In genomic region chr8:83782832-83783558, GRCm38 (mm10) we compare ENCODE assay signal across 8 mouse cellular contexts. TPM values are rescaled to one million over a fixed set of nuclear protein-coding genes. Genes with fewer than 3 reads are reported as not detected.
DNase-seq lines count a peak whose midpoint lies in the region; ATAC-seq lines count a peak whose summit lies in the region.

No protein-coding gene starts in this region.

- peaks cover 7% of the 10 kb centered on the region; the same call in 1 of the 2 replicates for H3K4me1 ChIP-seq in embryonic facial prominence, embryonic 12.5 days
- peaks cover 10% of the 10 kb centered on the region; the same call in 1 of the 2 replicates for H3K4me1 ChIP-seq in limb, embryonic 10.5 days
- peaks cover 4% of the 10 kb centered on the region for H3K4me1 ChIP-seq in midbrain, embryonic 13.5 days (replicated peaks)

- H3K9ac ChIP-seq in embryonic facial prominence, embryonic 12.5 days: no peak overlapping the region
- peak overlapping the region; percentile 42; the same call in 1 of the 2 replicates for H3K9ac ChIP-seq in midbrain, embryonic 13.5 days (replicated peaks)

- peak overlapping the region; percentile 27; the same call in 1 of the 2 replicates for H3K4me2 ChIP-seq in embryonic facial prominence, embryonic 12.5 days (replicated peaks)
- peak overlapping the region; percentile 44 for H3K4me2 ChIP-seq in midbrain, embryonic 13.5 days (replicated peaks)

- H3K4me3 ChIP-seq in embryonic facial prominence, embryonic 12.5 days: 0 out of 2 replicates have a peak overlapping the region, but pooled peaks have one; percentile 7
- H3K4me3 ChIP-seq in limb, embryonic 10.5 days: peak overlapping the region; percentile 14; the same call in 1 of the 2 replicates
- H3K4me3 ChIP-seq in midbrain, embryonic 13.5 days (replicated peaks): 0 out of 2 replicates have a peak overlapping the region, but pooled peaks have one; percentile 7

- peak; percentile 94 for DNase-seq in adrenal gland, postnatal 14 days
- peak; percentile 82 to 88 for DNase-seq in heart, adult 18-20 months
- DNase-seq in kidney, adult 18-20 months: peak; percentile 88
- DNase-seq in limb, embryonic 10.5 days (ENCODE audit: low spot score): peak; percentile 89
- peak; percentile 72 for DNase-seq in skeletal muscle tissue, adult 2 months (ENCODE audit: low read depth, low spot score)
- DNase-seq in yolk sac, embryonic 10.5 days (ENCODE audit: low spot score): peak; percentile 70

- H3K27me3 ChIP-seq in embryonic facial prominence, embryonic 12.5 days: no peaks in the 10 kb centered on the region
- peaks cover 13% of the 10 kb centered on the region; the same call in 1 of the 2 replicates for H3K27me3 ChIP-seq in limb, embryonic 10.5 days (ENCODE audit: low read depth, poor library complexity, severe bottlenecking)
- peaks cover 9% of the 10 kb centered on the region; the same call in 1 of the 2 replicates for H3K27me3 ChIP-seq in midbrain, embryonic 13.5 days

- H3K9me3 ChIP-seq in embryonic facial prominence, embryonic 12.5 days: no peaks in the 10 kb centered on the region
- no peaks in the 10 kb centered on the region for H3K9me3 ChIP-seq in limb, embryonic 10.5 days (replicated peaks)
- H3K9me3 ChIP-seq in midbrain, embryonic 13.5 days: no peaks in the 10 kb centered on the region

- 13% methylated on average over 28 of the region's 28 CpGs for WGBS in embryonic facial prominence, embryonic 12.5 days
- WGBS in limb, embryonic 10.5 days: 17% methylated on average over 28 of the region's 28 CpGs
- WGBS in midbrain, embryonic 13.5 days: 14% methylated on average over 28 of the region's 28 CpGs

- no peak for ATAC-seq in embryonic facial prominence, embryonic 12.5 days (ENCODE audit: insufficient number of reproducible peaks, insufficient read depth, low FRiP score, low TSS enrichment)
- peak; percentile 86 for ATAC-seq in midbrain, embryonic 13.5 days

- H3K27ac ChIP-seq in embryonic facial prominence, embryonic 12.5 days: no peak overlapping the region
- H3K27ac ChIP-seq in limb, embryonic 10.5 days: no peak overlapping the region
- no peak overlapping the region for H3K27ac ChIP-seq in midbrain, embryonic 13.5 days

- no peaks in the 10 kb centered on the region for H3K36me3 ChIP-seq in embryonic facial prominence, embryonic 12.5 days
- no peaks in the 10 kb centered on the region for H3K36me3 ChIP-seq in limb, embryonic 10.5 days
- H3K36me3 ChIP-seq in midbrain, embryonic 13.5 days: no peaks in the 10 kb centered on the region

RNA-seq across cellular contexts. Expression of gene Adgre5, which starts 41.9 kb away (rescaled TPM):
- 47.5 and 49.0 TPM in 2 replicates for total RNA-seq in adrenal gland, postnatal 14 days (2021)
- 24.7 and 26.0 TPM in 2 replicates for polyA plus RNA-seq in embryonic facial prominence, embryonic 12.5 days (2016; fragmentation: Nextera tagmentation; extraction: Ambion mirVana)
- 10 to 100 TPM; 41.1 to 43.2 TPM for total RNA-seq in heart, adult 18-20 months (2021)
- 15.6 and 25.8 TPM in 2 replicates for polyA plus RNA-seq in limb, embryonic 10.5 days (2016; fragmentation: Nextera tagmentation; extraction: Ambion mirVana)
- polyA plus RNA-seq in midbrain, embryonic 13.5 days (2015; fragmentation: Nextera tagmentation; extraction: Ambion mirVana): 8.6 and 8.7 TPM in 2 replicates
